Mouse (Mus musculus): ENCODE measurements at regions not wholly inside any gene's neighbourhood (a gene's known extent, or its start where the extent isn't known, plus 50 kb on each side); places are given as distances from the start of the nearest gene placed in this dataset.

- peak; percentile 3 to 14 for DNase-seq (ENCODE audit: low spot score in 2 of 2)
Observed at GRCm38 (mm10) chr2:95232135-95232772, 794.3 kb upstream of the Api5 start.

- DNase-seq (ENCODE audit: low spot score in 2 of 2): no peak
Observed at GRCm38 (mm10) chr2:95231739-95232134, 793.8 kb upstream of the Api5 start.

- DNase-seq (ENCODE audit: low spot score in 2 of 2): no peak
Observed at GRCm38 (mm10) chr2:95229386-95229785, 791.5 kb upstream of the Api5 start.

GRCm38 (mm10) chr2:95210216-95210941, 772.4 kb upstream of the Api5 start:
- no peak for DNase-seq (ENCODE audit: low spot score in 2 of 2)
